Mouse (Mus musculus) brain, embryonic 14.5 days (tissue): ENCODE data around the gene Ahcyl1.

Experiments used
- CTCF ChIP-seq: fragments of 200-500 bp; IDR thresholded peaks from 2 replicates; pipeline ENCODE4 v1.5.1; 2012; ENCODE audit warnings: inconsistent platforms, mild to moderate bottlenecking, moderate library complexity, borderline replicate concordance; ENCODE audit not compliant: insufficient read depth, insufficient read length; ENCODE audit errors: extremely low read depth
- POLR2A ChIP-seq: fragments of 200-500 bp; IDR thresholded peaks from 2 replicates; pipeline ENCODE4 v1.6.1; 2012; ENCODE audit warnings: mild to moderate bottlenecking, inconsistent platforms, borderline replicate concordance; ENCODE audit not compliant: poor library complexity, insufficient read depth, insufficient read length, severe bottlenecking; ENCODE audit errors: extremely low read depth

GRCm38 (mm10) chr3:107742071-107742710 is 45.8 kb upstream of the Ahcyl1 start:
- TF ChIP-seq POLR2A (no peak), CTCF (no peak)
